Mouse (Mus musculus) right cerebral cortex, adult 2 months (tissue): ENCODE measurements around the gene Ufsp1.
A peak's percentile ranks its signal among the peaks of the same experiment; 100 is the strongest.

Experiments used
- DNase-seq, 2 experiments: peaks; one replicate each; pipeline ENCODE4 v3.0.0; 2021 to 2022; ENCODE audit warnings: low spot score in 2 of 2

The Ufsp1 gene

DNA sequence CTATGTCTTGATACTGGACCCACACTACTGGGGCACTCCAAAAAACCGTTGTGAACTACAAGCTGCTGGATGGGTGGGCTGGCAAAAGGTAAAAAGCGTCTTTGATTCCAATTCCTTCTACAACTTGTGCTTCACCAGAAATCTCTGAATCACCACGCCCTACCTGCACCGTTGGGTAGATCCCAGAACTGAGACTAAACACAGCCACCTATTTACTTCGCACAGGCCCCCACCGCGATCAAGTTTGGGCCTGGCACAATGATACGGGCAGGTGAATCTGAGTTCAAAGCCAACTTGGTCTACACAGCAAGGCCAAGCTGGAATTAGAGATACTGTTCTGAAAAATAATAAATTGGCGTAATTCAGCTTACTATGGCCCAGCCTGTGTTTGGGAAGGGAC lies 867 bp downstream of the Ufsp1 start:
- no peak for DNase-seq

- DNase-seq, result no peak
Measured at GRCm38 (mm10) chr5:137295712-137296111, 1.3 kb downstream of the Ufsp1 start.

- no peak for DNase-seq
Measured at GRCm38 (mm10) chr5:137297126-137297525, 2.7 kb downstream of the Ufsp1 start.

DNA sequence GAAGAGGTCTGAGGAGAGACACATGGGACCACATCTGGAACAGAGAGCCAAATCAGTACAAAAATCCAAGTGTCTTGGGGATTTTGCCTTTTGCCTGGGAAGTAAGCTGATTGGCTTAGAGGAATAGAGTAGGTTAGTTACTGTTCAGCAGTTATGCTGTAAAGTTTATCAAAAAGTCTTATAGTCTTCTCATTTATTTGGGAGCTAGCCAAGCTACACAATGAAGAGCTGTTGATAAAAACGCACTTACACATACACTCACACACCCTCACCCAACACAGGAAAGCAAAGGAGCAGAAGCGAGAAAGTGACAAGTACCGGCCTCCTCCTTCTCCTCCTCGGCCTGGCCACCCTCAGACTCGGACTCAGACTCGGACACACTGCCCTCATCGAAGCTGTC lies 4.8 kb downstream of the Ufsp1 start:
- no peak for DNase-seq

DNA sequence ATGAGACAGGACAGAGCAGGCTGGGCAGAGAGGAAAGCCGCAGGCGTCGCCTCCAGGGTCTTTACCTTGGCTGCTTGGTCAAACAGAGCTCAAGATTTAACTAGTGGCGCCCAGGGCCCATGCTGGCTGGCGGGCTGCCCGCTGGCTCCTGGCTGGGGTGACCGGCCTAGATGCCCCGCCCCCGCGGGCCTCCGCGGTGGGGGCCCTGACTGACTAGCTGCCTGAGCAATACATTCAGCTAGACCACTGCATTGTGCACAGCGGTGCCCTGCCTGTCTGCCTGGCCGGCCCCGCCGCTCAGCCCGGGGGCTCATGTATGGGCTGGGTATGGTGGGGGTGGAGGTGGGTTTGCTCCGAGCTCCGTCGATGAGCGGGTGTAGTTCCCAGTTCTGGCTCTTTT lies 6.8 kb downstream of the Ufsp1 start:
- DNase-seq, result no peak

DNA sequence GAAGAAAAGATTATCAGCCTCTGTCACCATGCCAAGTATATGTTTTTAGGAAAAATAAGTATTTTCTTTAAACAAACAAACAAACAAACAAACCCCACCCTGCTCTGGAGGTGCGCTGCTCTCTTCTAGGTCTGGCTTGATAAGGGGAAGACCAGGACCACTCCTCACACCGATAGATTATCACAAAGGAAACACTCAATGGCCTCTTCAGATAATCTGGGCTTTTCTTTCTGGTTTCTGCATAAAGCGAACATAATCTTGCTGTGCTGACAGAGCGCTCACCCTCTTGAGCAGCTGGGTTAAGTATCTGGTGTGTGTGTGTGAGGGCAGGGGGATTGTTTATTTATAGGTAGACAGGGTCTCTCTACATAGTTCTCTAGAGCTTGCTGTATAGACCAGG lies 9.2 kb downstream of the Ufsp1 start:
- no peak for DNase-seq

DNA sequence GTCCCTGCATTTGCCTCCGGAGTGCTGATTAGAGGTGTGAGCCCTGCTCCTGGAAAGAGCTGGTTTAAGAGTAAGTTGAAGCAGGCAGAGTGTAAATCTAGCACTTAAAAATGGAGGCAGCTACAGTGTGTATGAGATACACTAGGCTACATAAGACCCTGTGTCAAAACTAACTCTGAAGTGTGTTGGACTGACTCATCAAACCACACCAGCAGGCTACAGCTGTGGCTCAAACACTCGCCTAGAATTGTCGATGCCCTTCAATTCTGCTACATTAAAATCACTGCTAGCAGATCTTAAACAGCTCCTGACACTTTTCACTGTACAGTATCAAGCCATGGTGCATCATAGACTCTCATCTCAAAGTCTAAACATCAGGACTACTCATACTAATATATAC lies 9.7 kb downstream of the Ufsp1 start:
- no peak for DNase-seq

DNA sequence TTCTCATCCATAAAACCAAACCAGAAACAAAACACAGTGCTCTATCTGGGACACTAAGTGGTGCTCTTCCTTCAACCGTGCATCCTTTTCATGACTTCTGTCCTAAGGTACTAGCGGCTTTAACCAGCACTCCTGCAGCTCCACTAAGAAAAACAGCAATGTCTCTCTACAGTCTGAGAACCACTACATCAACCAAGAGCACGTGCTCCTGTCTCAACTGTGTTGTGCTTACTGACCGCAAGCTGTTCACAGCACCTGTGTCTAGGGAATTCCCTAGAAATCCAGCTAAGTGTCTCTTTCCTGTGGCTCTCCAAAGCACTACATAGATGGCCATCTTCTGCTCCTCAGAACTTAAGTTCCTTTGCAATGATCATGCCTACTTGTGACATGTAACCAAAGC lies 10.4 kb downstream of the Ufsp1 start:
- DNase-seq, result no peak

DNA sequence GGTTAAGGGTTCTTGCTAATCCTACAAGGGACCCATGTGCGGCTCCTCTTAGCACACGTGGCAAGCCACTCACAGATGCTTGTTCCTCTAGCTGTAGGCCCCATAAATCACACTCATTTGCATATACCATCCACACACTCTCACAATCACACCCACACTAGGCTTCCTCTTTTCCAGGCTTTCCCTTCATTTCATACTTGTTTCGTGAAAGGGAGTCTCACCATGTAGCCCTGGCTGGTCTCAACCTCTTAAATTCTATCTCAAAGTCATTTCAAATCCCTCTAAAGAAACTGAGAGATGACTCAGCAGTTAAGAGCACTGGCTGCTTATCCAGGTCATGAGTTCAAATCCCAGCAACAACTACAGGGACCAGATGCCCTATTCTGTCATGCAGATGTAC lies 11.4 kb downstream of the Ufsp1 start:
- no peak for DNase-seq

DNA sequence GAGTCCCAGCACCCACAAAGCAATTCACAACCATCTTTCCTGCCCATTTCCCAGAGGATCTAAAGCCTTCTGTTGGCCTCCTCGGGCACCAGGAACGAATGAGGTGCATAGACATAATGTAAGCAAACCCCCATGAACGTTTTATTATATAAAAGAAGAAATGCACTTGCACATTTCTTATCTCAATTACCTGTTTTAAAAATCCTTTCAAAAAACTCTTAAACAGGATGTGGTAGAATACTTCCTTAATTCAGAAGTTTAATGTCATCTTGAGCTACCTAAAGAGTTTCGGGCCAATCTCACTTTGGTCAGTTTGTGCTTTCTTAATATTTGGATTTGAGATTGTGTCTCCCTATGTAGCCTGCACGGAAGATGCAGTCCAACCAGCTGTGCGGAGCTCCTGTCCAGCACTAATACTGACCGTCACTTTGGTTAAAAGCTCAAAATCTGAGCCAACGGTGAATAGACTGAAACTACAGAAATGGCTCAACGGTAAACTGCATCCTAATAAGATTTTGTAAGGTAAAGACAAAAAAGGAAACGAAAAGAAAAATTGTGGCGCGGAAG lies 12.1 kb downstream of the Ufsp1 start:
- no peak for DNase-seq

DNA sequence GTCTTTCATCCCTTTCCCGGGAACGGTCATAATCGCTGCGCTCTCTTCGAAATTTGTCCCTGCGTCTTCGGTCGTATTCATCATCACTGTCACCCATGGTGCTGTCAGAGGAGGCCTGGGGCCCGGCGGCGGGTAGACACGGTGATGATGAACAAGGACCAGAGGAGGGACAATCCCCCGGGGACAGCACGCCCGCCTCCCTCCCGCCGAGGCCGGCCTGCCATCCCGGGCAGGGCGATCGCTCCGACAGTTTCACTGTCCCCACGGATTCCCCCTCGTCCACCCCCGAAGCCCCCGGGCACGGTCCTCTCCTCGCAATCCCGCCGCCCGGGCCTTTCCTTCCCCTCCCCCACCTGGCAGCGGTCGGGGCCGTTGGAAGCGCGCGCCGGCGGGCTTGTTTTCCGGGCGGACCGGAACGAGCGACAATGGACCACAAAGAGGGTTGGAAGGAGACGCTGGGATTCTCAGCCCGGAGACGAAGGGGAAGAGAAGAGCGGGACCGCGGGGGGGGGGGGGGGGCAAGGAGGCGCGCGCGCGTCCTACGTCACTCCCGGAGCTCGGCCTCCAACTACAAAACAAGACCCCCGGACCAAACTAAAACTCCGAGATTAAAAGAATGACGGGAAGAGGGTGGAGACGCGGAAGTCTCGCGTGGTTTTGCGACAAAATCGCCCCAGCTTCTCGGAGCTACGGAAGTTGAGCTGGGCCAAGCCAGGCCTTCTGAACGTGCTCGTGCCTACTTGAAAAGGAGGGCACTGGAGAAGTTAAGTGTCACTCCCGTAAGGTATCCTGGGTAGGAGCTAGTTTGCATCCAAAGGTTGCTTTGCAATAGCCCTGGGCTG lies 12.9 kb downstream of the Ufsp1 start, which contains the start of gene Srrt:
Gene Srrt (minus strand): TSS at position 604 of the 842 bp plus-strand sequence.
- peak; percentile 91 to 93 for DNase-seq

DNA sequence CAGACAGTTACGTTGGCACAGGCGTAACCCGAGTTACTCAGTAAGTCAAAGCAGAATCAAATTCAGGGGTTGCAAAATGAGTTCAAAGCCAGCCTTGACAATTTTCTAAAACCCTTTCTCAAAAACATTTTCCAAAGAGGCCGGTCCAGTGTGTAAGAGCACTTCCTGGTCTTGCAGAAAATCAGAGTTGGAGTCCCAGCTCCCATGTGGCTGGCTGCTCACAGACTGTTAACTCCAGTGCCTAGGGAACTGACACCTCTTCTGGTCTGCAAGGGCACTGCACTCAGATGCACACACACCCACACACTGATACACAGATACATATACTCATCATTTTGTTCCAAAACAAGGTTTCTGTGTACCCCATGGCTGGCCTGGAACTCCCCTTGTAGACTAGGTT lies 13.9 kb downstream of the Ufsp1 start:
- DNase-seq, result no peak

- no peak for DNase-seq
Measured at GRCm38 (mm10) chr5:137313466-137314192, 19.2 kb downstream of the Ufsp1 start.

DNA sequence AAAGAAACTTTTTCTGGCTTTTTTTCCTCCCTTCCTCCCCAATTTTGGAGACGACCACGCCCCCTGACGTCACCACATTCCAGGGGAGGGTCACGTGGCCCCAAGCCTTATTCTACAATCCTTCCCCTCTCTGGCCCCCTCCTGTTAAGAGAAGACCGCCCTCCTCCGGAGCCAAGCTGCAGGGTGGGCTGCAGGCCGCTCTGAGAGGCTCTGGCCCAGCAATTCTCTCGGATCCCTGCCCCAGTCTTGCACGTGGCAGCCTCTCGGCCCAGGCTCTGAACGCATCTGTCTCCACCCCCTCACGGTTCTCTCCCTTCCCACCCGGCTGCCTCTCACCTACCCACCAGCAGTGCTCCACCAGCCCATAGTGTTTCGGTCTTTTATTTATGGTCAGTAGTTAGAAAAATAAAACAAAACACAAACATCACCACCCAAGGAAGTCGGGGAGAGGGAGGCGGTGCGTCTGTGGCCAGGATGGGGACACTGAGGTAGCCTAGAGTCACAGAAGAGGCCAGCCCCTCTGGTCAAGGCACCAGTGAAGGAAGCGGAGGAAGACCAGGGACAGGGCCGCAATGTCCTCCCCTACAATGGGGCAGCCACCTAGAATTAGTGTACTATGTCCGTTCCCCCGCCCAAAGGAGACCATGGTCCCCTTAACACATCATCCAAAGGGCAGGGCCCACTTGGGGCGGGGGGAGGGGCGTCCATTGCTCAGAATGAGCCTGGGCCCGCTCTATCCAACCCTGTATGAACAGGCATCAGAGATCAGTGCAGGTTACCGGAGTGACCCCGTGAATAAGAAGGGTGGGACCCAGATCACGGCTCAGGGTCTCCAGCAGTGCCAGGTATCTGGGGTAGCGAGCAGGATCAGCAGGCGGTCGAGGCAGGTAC lies 20.0 kb downstream of the Ufsp1 start, which contains the start of gene Trip6:
Gene Trip6 (minus strand): TSS at position 212 of the 891 bp plus-strand sequence.
- DNase-seq, result peak; percentile 42 to 55

- no peak for DNase-seq
Measured at GRCm38 (mm10) chr5:137315084-137315903, 20.9 kb downstream of the Ufsp1 start.

DNA sequence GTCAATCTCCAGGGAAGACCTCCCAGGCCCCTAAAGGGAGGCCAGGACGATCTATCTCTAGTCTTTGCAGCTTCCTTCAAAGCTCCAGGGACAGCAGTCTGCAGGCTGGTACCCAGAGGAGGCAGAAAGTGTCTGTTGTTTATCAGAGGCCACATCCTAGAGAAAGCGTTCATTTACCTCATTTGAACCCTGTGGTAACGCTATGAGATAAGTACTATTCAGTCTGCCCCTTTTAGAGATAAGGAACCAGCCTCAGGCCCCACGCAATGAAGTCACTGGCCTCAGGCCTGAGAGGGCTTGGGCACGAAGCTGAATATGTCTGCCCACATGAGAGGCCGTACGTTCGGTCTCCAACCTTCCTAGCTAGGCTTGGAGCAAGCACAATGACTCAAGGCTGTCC lies 22.9 kb downstream of the Ufsp1 start:
- DNase-seq, result no peak

DNA sequence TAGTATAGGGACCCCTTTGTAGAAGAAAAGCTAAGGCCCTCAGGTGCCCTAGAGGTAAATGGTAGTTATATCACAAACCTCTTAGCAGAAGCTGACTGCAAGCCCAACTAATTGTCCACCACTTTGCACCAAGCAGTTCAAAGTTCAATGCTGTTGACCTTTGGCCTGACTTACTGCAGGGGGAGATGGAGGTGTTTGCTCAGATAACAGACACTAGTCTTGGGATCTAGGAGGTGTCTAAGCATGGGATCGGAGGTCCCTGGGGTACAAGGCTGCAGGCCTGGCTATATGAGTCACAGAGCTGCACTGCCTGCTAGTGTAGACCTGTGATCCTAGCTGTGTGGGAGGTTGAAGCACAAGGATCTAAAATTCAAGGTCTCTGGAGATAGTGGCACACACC lies 24.1 kb downstream of the Ufsp1 start:
- no peak for DNase-seq

GRCm38 (mm10) chr5:137320996-137321395 lies 26.6 kb downstream of the Ufsp1 start:
- no peak for DNase-seq

DNA sequence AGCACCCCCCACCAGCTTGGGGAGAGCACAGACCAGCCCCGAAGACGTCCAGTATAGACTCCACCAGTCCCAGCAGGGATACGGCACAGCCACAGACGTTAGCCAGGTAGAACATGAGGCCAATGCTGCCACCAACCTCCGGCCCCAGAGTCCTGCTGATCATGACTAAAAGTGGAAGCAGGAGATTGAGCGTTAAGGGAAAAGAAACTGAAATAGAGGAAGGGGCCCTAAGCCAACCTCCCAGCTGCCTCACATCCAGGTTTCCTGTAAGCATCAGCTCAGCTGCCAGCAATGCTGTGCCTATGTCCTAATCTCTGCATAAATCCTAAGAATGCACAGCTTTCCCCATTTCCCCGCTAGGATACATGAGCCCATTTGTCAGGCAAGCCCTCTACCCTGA lies 36.5 kb downstream of the Ufsp1 start:
- DNase-seq, result no peak

DNA sequence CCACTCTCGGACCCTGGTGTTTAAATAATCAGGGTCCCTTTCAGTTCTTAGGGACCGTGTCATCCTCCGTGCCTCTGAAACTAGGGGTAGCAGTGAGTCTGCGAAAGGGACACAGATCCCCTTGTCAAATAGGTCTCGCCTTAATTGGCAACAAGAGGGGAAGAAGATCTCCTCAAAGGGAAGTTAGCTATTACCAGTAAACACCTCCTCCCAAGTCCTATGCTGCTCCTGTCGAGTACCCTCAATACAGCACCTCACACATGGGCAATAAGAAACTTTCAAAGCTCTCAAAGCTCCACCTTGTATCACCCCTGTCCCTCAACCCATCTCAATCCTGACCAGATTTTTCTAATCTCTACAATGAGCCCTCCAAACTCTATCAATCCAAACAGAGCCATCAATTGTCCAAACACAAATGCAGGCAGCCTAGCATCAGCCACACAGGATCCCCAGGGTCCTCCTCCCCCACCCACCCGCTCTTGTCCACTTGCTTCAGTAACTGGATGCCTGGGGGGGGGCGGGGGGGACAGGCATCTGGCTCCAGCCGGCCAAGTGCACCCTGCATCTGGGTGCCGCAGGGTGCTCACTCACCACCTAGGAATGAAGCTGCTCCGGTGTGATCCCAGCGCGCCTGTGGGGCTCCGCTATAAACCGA lies 38.6 kb downstream of the Ufsp1 start:
- no peak for DNase-seq
